Mouse (Mus musculus) left cerebral cortex, postnatal 25 days (tissue): ENCODE data around the gene Hsd17b14. TPM values are rescaled to one million over a fixed set of nuclear protein-coding genes. Genes with fewer than 3 reads are reported as not detected.
"Not testable (repeated sequence)": the region's sequence is repeated elsewhere in the genome, so short reads cannot be mapped to it uniquely, and the experiment has no call there.

Experiments
- DNase-seq, 2 experiments: peaks; one replicate each; pipeline ENCODE4 v3.0.0; 2022; ENCODE audit warnings: low spot score in 2 of 2, mixed read lengths in 1 of 2
- intact Hi-C: fragments of 180-260 bp; cut with DNase I; formaldehyde crosslinking; loops from one replicate; pipeline ENCODE4 v1.15.1; 2025
- total RNA-seq, 2 experiments: library from RNA; stranded (reverse); gene quantifications; 2 replicates each; pipeline ENCODE4 v1.2.3; 2021

The Hsd17b14 gene
- total RNA-seq, 2 experiments from 2014 or later = 0.25 TPM; not detected in 1

- DNase-seq = no peak
- intact Hi-C loops = no loop called here
Measured at GRCm38 (mm10) chr7:45526474-45527120, 28.1 kb upstream of the Hsd17b14 start.

GRCm38 (mm10) chr7:45527169-45527568, 27.5 kb upstream of the Hsd17b14 start:
- intact Hi-C loops, DNase-seq: not testable (repeated sequence)

GRCm38 (mm10) chr7:45529461-45529860, 25.2 kb upstream of the Hsd17b14 start:
- intact Hi-C loops = no loop called here
- DNase-seq = no peak

DNA sequence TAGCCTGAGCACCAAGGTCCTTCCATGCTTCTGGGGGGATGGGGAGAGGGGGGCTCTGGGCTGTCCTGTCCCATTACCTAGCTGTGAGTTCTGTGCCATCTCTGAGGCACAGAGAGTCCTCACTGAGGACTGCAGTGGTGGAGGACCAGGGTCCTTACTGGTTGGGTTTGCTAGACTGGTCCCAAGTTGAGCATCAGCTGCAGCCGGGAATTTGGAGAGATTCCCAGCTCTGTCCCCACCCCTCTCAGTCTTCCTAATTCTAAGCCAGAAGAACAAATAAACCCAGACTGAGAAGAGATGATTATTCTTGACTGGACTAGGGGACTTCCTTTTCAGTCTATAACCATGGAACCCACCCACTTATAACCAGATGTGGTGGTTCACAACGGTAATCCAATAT, 24.1 kb upstream of the Hsd17b14 start:
- intact Hi-C loops = no loop called here
- no peak for DNase-seq

DNA sequence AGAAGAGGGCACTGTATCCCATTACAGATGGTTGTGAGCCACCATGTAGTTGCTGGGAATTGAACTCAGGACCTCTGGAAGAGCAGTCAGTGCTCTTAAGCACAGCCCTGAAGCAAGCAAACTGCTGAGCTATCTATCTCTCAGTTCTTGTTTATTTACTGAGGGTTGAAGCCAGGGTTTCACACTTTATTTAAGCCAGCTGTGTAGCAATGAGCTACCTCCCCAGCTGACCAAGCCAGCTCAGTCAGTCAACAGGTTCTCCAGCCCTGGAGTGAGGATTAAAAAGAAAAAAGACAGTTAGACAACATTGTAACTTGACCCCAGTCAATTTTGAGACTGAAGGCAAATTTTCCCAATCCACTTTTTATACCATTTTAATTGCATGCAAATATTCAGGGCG, 19.0 kb upstream of the Hsd17b14 start:
- no peak for DNase-seq
- intact Hi-C loops = no loop called here

DNA sequence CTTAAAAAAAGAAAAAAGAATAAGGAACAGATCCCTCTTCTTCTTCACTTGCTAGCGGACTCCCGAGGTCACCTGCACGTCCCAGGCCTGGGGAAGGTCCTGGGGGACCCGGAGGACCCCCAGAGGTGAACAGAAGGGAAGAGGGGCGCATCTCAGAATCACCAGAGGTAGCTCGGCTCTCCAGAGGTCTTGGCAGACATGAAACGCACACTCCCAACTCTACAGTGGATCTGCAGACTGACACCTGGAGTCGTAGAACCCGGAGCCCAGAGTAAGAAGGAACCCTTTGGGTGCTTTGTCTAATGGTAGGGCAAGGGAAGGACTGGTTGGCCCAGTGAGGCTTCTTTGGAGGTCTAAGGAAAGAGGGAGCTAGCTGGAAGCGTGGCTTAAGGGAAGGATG, 17.1 kb upstream of the Hsd17b14 start:
- intact Hi-C loops = no loop called here
- no peak for DNase-seq

GRCm38 (mm10) chr7:45538163-45539041, 16.3 kb upstream of the Hsd17b14 start:
- intact Hi-C loops = no loop called here
- peak; percentile 63 to 82 for DNase-seq

- DNase-seq = no peak
- intact Hi-C loops = no loop called here
Measured at GRCm38 (mm10) chr7:45539095-45539494, 15.6 kb upstream of the Hsd17b14 start.

DNA sequence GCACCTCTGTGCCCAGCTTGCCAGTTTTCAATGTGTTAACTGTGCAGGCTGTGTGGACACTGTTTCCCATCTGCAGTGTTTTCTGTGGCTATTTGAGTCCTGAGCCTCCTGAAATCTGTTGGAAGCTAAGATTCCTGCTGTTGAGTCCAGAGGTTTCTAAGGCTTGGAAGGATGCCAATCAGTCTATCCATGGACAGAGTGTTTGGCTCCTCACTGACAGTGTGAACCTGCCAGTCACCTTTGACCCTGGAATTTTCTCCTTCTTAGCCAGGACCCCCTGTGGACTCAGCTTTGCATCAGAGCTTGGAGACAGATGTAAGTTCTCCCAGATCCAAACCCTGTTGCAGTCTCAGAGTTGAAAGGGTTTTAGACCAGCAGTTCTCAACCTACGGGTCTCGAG, 14.5 kb upstream of the Hsd17b14 start:
- intact Hi-C loops = no loop called here
- no peak for DNase-seq

DNA sequence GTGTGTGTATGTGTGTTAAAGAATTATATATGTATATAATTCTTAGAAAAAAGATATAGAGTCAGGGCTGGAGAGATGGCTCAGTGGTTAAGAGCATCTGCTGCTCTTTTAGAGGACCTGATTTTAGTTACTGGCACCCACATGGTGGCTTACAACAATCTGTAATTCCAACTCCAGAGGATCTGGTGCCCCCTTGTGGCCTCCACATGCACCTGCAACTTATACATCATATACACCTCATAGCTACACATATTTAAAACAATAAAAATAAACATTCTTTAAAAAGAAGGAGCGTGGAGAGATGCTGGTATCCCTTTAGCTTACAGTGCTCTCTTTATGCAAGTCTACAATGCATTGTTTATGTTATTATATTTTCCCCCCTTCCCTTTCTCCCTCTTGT, 10.2 kb upstream of the Hsd17b14 start:
- intact Hi-C loops = no loop called here
- DNase-seq = no peak

DNA sequence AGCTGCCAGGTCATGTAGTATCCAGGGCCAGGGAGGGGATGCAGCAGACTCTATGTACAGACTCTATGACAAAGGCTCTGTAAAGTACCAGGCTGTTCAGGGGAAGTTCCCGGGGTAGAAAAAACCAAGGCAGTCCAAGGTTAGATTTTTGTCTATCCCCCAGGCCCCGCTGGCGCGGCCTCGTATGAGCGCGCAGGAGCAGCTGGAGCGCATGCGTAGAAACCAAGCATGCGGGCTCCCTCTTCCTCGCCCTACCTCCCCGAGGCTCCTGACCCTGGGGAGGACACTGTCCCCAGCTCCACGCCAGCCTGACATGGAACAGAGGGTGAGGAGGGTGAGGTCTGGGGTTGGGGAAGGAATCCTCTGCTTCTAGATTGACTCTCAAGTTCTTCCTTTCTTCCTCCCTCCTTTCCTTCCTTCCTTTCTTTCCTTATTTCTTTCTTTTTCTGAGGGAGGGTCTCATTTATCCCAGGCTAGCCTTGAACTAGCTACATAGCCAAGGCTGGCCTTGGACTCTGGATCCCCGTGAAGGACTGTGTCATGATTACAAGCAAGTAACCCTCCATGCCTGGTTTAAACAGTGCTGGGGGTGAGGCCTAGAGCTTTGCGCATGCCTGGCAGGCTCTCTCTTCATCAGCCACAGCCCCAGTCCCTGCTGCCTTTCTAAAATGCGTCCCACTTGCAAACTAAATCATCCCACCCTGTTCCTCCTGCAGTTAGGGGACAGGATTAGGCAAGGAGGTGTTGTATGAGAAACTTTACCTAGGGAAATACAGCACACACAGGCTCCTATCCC, 4.9 kb upstream of the Hsd17b14 start:
- intact Hi-C loops = no loop called here
- DNase-seq = no peak

DNA sequence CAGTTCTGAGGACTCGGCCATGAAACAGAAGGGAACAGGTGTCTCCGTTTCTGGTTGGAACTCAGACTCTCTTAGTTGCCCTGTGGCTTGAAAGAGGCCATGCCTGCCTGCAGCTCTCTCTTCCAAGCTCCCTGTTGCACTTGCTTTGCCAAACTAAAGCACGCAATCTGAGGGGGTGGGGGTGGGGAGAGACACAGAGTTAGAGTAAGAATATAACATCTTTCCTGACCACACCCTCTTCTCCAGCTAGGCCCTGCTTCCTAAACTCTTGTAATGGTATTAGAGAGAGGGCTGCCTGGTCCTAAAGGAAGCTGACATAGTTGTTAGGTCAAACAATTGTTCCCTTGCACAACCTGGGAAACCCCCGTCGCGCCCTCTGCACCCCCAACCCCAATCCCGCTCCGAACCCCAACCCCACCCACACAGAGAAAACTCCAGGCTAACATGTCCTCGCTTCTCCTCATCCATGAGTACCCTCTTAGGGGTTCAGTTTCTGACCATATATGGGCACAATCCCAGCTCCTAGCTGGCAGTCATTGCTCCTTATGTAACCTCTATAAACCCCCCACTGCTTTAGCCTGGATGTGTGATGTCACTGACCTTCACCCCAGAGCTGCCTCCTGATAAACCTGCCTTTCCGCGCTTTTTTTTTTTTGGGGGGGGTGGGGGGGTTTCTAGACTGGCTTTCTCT, 3.7 kb upstream of the Hsd17b14 start:
- intact Hi-C loops = no loop called here
- no peak for DNase-seq

GRCm38 (mm10) chr7:45551512-45551883, 3.2 kb upstream of the Hsd17b14 start:
- no peak for DNase-seq
- intact Hi-C loops = no loop called here

DNA sequence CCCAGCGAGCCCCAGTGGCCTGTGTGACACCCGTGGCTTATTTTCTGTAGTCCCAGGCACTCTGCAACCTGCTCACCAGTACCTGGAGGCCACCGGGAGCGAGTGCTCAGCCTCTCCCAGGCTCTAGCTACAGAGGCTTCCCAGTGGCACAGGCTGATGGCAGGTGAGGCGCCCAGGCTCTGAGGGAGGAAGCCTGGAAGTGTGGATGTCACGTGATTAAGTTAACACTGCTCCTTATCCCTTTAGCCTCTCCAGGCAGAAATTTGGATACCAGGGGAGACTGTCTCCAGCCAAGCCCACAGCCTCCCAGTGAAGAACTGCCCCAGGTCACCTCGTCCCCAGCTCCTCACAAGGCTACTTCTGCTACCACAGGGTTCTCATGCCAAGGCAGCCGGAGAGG, 1.2 kb upstream of the Hsd17b14 start:
- intact Hi-C loops = no loop called here
- DNase-seq = no peak

DNA sequence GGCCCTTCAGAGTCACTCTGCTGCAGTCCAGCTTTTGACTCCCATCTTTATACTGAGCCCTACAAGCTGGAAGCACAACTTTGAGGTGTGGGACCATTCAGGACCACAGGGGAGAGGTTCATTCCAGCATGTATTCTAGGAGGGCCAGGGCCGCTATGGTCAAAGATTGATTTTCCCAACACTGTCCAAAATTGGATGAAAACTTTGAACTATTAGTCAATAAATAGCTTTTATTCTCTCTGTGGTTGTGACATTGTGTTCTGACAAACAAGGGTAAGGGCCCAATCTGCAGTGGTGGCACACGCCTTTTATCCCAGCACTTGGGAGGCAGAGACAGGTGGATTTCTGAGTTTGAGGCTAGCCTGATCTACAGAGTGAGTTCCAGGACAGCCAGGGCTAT, 703 bp upstream of the Hsd17b14 start:
- DNase-seq = no peak
- intact Hi-C loops = no loop called here

GRCm38 (mm10) chr7:45555787-45556186, 1.1 kb downstream of the Hsd17b14 start:
- peak; percentile 66 to 75 for DNase-seq
- intact Hi-C loops = no loop called here

DNA sequence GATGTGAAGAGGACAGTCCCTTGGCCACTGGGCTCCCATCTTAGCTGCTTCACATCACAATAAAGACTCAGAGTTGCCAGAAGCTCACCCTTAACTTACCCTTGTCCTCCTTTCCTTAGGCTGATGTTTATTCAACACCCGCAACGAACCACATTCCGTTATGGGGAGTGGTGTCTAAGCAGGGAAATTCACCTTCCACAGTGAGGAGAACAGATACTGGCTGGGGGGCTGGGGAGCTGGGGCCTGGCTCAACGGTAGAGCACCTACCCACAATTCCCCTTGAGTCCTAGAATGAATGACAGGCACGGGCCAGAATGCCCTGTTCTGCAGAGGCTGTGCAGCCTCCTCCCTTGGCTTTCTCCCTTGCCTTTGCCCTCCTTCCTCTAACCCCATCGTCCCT, 4.2 kb downstream of the Hsd17b14 start:
- intact Hi-C loops = no loop called here
- DNase-seq = no peak

- intact Hi-C loops = loop anchor here (2.0 to 5.0 kb wide), 3 partner anchors 33 to 108 kb away; no protein-coding TSS in a partner anchor
Measured at GRCm38 (mm10) chr7:45560241-45560640, 5.5 kb downstream of the Hsd17b14 start.

DNA sequence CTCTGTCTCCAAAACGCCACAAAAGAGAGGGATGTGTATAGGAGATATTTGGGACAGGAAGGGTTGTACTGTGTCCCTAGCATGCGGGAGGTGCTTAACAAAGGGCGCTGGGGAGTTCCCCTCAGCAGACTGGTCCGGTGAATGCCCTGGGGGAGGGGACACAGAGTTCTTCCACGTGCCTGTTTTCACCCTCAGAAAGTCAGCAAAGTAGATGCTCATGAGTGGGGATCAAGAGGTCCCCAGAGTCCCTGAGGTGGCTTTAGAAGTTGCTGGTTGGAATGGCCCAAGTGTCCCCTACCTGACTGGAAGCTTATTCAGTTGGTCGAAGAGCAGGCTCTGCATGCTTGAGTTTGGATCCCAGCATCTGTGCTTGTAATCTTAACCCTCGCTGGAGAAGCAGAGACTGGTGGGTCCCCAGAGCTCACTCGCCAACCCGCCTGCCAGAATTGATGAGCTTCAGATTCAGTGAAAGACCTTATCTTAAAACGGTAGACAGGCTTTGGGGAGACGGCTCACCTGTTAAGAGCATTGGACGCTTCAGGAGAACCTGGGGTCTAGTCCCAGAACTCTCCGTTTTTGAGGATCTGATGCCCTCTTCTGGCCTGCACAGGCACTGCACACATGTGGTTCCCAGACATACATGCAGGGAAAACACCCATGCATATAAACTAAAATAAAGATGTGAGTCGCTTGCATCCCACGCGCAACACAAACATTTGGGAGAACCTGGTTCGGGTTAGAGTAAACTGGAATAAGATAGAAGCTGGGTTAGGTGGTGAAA, 6.3 kb downstream of the Hsd17b14 start:
- intact Hi-C loops = loop anchor here (2.0 to 5.0 kb wide), 3 partner anchors 32 to 109 kb away; no protein-coding TSS in a partner anchor
- peak; percentile 78 to 84 for DNase-seq

More at GRCm38 (mm10) chr7:45560241-45560640, 5.5 kb downstream of the Hsd17b14 start:
- DNase-seq = no peak
